Mouse (Mus musculus) forebrain, embryonic 12.5 days (tissue): Measurements from ENCODE around the gene Nos1. TPM values are rescaled to one million over a fixed set of nuclear protein-coding genes. Genes with fewer than 3 reads are reported as not detected.

Experiments
- ATAC-seq: fragments of 200-750 bp; cut with Nextera tagmentation; 2 replicates; pipeline ENCODE4 v1.8.0; 2017; ENCODE audit warnings: moderate TSS enrichment; ENCODE audit not compliant: low FRiP score
- H3K27ac ChIP-seq: fragments of 300-500 bp; sonication (generic); 2 replicates; pipeline ENCODE4 v1.5.1; 2016; ENCODE audit warnings: mild to moderate bottlenecking
- H3K27me3 ChIP-seq: fragments of 300-500 bp; sonication (generic); 2 replicates; pipeline ENCODE4 v1.6.1; 2016; ENCODE audit warnings: mild to moderate bottlenecking
- H3K36me3 ChIP-seq: fragments of 300-500 bp; sonication (generic); replicated peaks from 2 replicates; pipeline ENCODE4 v1.6.1; 2016; ENCODE audit warnings: mild to moderate bottlenecking
- H3K4me1 ChIP-seq: fragments of 300-500 bp; sonication (generic); 2 replicates; pipeline ENCODE4 v1.6.1; 2016
- H3K4me2 ChIP-seq: fragments of 300-500 bp; sonication (generic); 2 replicates; pipeline ENCODE4 v1.6.1; 2016; ENCODE audit warnings: mild to moderate bottlenecking, moderate library complexity
- H3K4me3 ChIP-seq: fragments of 300-500 bp; sonication (generic); replicated peaks from 2 replicates; pipeline ENCODE4 v1.5.1; 2016; ENCODE audit warnings: mild to moderate bottlenecking
- H3K9ac ChIP-seq: fragments of 300-500 bp; sonication (generic); 2 replicates; pipeline ENCODE4 v1.6.1; 2016; ENCODE audit warnings: mild to moderate bottlenecking
- H3K9me3 ChIP-seq: fragments of 300-500 bp; sonication (generic); 2 replicates; pipeline ENCODE4 v1.6.1; 2016
- WGBS: fragments of 180-500 bp; shearing (Covaris S2); methylation state at CpG from one replicate; pipeline ENCODE4 v1.1.7; 2016; 5-methylcytosine and 5-hydroxymethylcytosine counted together
- polyA plus RNA-seq: library from polyadenylated mRNA; unstranded; fragments of >200 nt; fragmentation: Nextera tagmentation; extraction: Ambion mirVana; gene quantifications from 2 replicates; pipeline ENCODE4 v1.2.1, GENCODE M21; 2016

Nos1 gene
- polyA plus RNA-seq, 1 experiment from 2014 or later = 0.28 TPM

DNA sequence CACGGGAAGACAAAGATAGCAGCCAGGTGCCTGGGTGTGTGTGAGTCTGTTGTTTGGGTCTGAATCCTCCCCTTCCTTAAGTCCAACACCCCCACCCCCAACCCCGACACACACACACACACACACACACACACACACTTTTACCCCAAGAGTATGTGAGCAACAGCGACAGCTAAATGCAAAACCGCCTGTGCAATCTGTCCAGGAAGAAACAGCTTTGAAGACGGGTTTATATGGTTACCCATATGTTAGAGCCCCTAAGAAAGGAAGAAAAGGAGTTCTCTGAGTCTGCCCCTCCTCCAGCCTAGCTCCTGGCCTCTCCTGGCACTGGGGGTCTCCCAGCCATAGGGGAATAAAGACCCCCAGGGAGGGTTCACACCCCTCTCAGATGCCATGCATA is 60.2 kb downstream of the Nos1 start:
- H3K36me3 ChIP-seq = no peaks in the 10 kb centered on the region
- H3K9me3 ChIP-seq = no peaks in the 10 kb centered on the region
- H3K9ac ChIP-seq = no peak overlapping the region
- WGBS = 32% methylated on average over 4 of the region's 5 CpGs
- H3K27ac ChIP-seq = no peak overlapping the region
- ATAC-seq = no peak
- H3K27me3 ChIP-seq = peaks cover 84% of the 10 kb centered on the region
- no peak overlapping the region for H3K4me3 ChIP-seq
- H3K4me1 ChIP-seq = peaks cover 22% of the 10 kb centered on the region
- no peak overlapping the region for H3K4me2 ChIP-seq

- no peaks in the 10 kb centered on the region for H3K9me3 ChIP-seq
- peak overlapping the region; percentile 30 for H3K4me3 ChIP-seq
- H3K27ac ChIP-seq = no peak overlapping the region
- peaks cover 22% of the 10 kb centered on the region for H3K4me1 ChIP-seq
- H3K36me3 ChIP-seq = no peaks in the 10 kb centered on the region
- 0 out of 2 replicates have a peak, but pooled peaks have one; percentile 36 for ATAC-seq
- under 1% methylated on average over 44 of the region's 44 CpGs for WGBS
- H3K4me2 ChIP-seq = peak overlapping the region; percentile 56
- H3K27me3 ChIP-seq = peaks cover 84% of the 10 kb centered on the region
- H3K9ac ChIP-seq = no peak overlapping the region
Observed at GRCm38 (mm10) chr5:117841651-117842347, 61.0 kb downstream of the Nos1 start.

DNA sequence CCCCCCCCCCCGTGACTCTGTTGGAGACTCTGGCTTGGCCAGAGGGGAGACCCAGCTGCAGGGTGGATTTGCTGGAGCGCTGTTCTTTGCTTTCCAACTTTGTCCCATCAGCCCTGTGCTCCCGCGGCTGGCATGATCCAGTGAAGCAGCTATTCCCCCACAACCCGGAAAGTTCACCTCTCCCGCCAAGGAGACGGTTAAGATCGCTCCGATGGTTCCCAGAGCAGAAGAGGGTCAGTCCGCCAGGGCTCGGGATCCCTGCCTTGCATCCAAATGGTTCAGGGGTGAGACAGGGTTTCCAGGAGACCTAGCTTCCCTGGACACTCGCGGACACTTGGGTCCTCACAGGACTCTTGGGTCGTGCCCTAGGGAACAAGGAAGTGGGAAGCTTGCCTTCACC is 61.9 kb downstream of the Nos1 start:
- Histone ChIP-seq H3K9ac (no peak overlapping the region), H3K9me3 (no peaks in the 10 kb centered on the region), H3K36me3 (no peaks in the 10 kb centered on the region), H3K4me2 (no peak overlapping the region), H3K4me3 (peak overlapping the region; percentile 30), H3K4me1 (peaks cover 17% of the 10 kb centered on the region), H3K27me3 (peaks cover 79% of the 10 kb centered on the region), H3K27ac (no peak overlapping the region)
- whole genome bisulfite sequencing = 3% methylated on average over 14 of the region's 14 CpGs
- no peak for ATAC-seq

DNA sequence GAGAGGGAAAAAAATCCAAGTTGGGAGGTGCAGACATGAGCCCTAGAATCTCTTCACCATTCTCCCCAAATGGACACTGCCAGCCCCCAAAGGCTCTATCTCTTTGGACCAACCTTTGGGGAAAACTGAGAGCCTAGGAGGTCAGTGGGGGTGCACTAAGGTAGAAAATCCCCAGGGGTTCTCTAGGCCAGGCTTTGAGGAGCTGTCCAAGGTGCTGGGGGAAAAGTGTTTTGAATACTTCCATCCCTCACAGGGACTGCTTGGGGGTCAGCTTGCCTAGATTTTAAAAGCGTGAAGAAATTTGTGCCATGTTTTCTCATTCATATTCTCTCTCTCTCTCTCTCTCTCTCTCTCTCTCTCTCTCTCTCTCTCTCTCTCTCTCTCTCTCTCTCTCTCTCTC is 63.8 kb downstream of the Nos1 start:
- 38% methylated on average over 1 of the region's 1 CpGs for WGBS
- H3K4me3 ChIP-seq = no peak overlapping the region
- no peak overlapping the region for H3K9ac ChIP-seq
- H3K4me1 ChIP-seq = peaks cover 15% of the 10 kb centered on the region
- no peaks in the 10 kb centered on the region for H3K9me3 ChIP-seq
- no peaks in the 10 kb centered on the region for H3K36me3 ChIP-seq
- ATAC-seq = no peak
- peaks cover 61% of the 10 kb centered on the region for H3K27me3 ChIP-seq
- no peak overlapping the region for H3K4me2 ChIP-seq
- no peak overlapping the region for H3K27ac ChIP-seq

DNA sequence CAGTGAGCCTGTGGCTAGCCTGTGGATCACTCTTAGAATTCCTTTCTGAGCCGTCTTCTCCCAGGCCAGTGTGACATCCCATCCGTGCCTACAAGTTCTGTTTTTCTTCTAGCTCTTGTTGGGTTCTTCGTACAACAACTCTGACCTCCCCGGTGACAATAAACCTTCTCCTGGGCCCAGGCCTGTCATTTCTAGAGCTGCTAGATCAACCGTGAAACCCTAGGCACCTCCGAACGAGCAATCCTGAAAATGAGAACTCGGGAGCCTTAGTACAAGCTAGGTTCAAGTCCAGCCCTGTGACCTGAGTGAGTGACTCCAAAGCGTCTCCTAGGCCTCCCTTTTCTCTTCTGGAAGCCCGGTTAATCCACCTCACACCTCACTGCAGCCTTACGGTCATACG is 69.6 kb downstream of the Nos1 start:
- ATAC-seq = no peak
- Histone ChIP-seq H3K9me3 (no peaks in the 10 kb centered on the region), H3K9ac (no peak overlapping the region), H3K4me1 (no peaks in the 10 kb centered on the region), H3K27ac (no peak overlapping the region), H3K4me3 (no peak overlapping the region), H3K27me3 (peaks cover 4% of the 10 kb centered on the region; the same call in 1 of the 2 replicates), H3K36me3 (no peaks in the 10 kb centered on the region), H3K4me2 (no peak overlapping the region)
- 81% methylated on average over 12 of the region's 12 CpGs for WGBS

GRCm38 (mm10) chr5:117853741-117854140 is 72.9 kb downstream of the Nos1 start:
- Histone ChIP-seq H3K36me3 (no peaks in the 10 kb centered on the region), H3K27ac (no peak overlapping the region), H3K4me3 (no peak overlapping the region), H3K9ac (no peak overlapping the region), H3K27me3 (no peaks in the 10 kb centered on the region), H3K4me1 (no peaks in the 10 kb centered on the region), H3K9me3 (no peaks in the 10 kb centered on the region), H3K4me2 (no peak overlapping the region)
- ATAC-seq = no peak
- WGBS = 68% methylated on average over 10 of the region's 10 CpGs

DNA sequence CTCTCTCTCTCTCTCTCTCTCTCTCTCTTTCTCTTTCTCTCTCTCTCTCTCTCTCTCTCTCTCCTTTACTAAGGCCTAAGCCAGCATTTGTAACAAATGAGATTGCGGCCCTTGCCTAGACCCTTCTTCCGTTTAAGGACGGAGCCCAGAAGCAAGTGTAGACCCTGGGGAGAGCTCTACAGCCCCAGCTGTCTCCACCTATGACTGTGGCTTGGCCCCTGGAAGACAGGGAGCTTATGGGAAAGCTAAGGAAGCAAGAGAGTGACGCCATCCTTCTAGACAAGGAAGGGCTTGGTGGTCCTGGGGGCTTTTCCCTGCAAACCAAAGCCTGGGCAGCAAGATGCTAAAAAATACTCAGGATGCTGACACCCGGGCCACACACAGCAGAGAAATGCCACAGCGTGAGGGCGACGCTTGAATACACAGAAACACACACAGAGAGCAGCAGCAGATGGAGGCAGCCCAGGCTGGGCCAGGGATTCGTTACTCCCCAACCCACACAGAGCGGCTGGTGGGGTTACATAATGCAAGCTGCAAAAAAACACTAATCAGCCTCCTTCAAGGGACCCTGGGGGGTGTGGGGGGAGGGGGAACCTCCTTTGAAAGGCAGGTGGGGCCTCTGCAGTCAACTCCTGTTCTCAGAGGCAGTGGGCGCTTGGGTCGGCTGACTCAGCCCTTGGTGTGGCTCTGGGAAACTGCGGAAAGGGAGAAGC is 83.9 kb downstream of the Nos1 start:
- no peaks in the 10 kb centered on the region for H3K36me3 ChIP-seq
- H3K27ac ChIP-seq = peak overlapping the region; percentile 68
- peak; percentile 72; the same call in 1 of the 2 replicates for ATAC-seq
- no peaks in the 10 kb centered on the region for H3K9me3 ChIP-seq
- H3K4me3 ChIP-seq = no peak overlapping the region
- 0 out of 2 replicates have a peak, but pooled peaks cover 6% of the 10 kb centered on the region for H3K27me3 ChIP-seq
- WGBS = 8% methylated on average over 13 of the region's 13 CpGs
- H3K9ac ChIP-seq = peak overlapping the region; percentile 36
- peaks cover 22% of the 10 kb centered on the region for H3K4me1 ChIP-seq
- peak overlapping the region; percentile 6; the same call in 1 of the 2 replicates for H3K4me2 ChIP-seq

DNA sequence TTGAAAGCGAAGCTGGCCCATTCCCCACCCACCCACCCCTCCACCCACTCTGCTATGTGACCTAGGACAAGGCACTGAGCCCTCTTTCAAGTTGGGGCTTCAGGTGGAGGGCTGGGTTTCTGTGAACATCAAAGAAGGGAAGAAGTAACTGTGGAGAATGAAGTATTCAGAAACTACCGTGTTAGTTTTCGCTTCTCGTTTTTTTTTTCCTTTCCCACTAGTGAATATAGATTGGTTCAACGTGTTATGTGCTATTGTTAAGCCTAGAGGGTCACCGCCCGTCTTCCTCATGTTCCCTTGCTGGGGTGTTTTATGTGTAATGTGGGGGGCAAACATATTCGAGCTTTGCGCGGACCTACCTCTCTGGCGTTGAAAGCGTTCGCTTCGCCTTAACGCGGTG is 85.0 kb downstream of the Nos1 start:
- WGBS = 61% methylated on average over 16 of the region's 16 CpGs
- Histone ChIP-seq H3K4me1 (peaks cover 15% of the 10 kb centered on the region), H3K4me2 (no peak overlapping the region), H3K27me3 (0 out of 2 replicates have a peak, but pooled peaks cover 6% of the 10 kb centered on the region), H3K9me3 (no peaks in the 10 kb centered on the region), H3K9ac (no peak overlapping the region), H3K36me3 (no peaks in the 10 kb centered on the region), H3K4me3 (no peak overlapping the region), H3K27ac (no peak overlapping the region)
- no peak for ATAC-seq

- Histone ChIP-seq H3K9ac (no peak overlapping the region), H3K4me1 (no peaks in the 10 kb centered on the region), H3K4me2 (no peak overlapping the region), H3K9me3 (no peaks in the 10 kb centered on the region), H3K27me3 (0 out of 2 replicates have a peak, but pooled peaks cover 5% of the 10 kb centered on the region), H3K36me3 (no peaks in the 10 kb centered on the region), H3K4me3 (no peak overlapping the region), H3K27ac (no peak overlapping the region)
- ATAC-seq = no peak
- 71% methylated on average over 1 of the region's 1 CpGs for WGBS
Observed at GRCm38 (mm10) chr5:117871614-117872013, 90.8 kb downstream of the Nos1 start.

- ATAC-seq = no peak
- Histone ChIP-seq H3K9me3 (no peaks in the 10 kb centered on the region), H3K4me3 (no peak overlapping the region), H3K27me3 (0 out of 2 replicates have a peak, but pooled peaks cover 5% of the 10 kb centered on the region), H3K4me1 (no peaks in the 10 kb centered on the region), H3K4me2 (no peak overlapping the region), H3K9ac (no peak overlapping the region), H3K36me3 (no peaks in the 10 kb centered on the region), H3K27ac (no peak overlapping the region)
- WGBS = 89% methylated on average over 8 of the region's 8 CpGs
Observed at GRCm38 (mm10) chr5:117873807-117874206, 93.0 kb downstream of the Nos1 start.

DNA sequence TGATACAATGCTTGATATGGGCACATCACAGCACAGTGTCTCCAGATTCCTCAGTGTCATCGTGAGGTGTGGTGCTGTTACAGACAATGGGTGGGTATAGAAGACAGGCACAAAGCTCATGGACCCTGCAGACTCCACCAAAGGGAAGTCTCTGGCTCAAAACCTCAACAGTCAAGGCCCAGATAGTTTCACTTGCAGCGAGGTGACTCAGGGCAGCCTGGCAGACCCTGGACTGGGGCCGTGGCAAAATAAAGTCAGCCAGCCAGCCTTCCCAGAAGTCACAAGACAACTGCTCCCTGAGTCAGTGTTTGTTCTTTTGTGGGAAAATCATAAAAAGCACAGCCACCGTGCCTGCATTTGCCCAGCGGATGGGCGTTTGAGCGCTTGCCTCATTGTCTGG is 93.4 kb downstream of the Nos1 start:
- H3K36me3 ChIP-seq = no peaks in the 10 kb centered on the region
- H3K27ac ChIP-seq = no peak overlapping the region
- no peak overlapping the region for H3K4me2 ChIP-seq
- no peak overlapping the region for H3K9ac ChIP-seq
- WGBS = 76% methylated on average over 7 of the region's 7 CpGs
- no peak overlapping the region for H3K4me3 ChIP-seq
- no peak for ATAC-seq
- 0 out of 2 replicates have a peak, but pooled peaks cover 5% of the 10 kb centered on the region for H3K27me3 ChIP-seq
- no peaks in the 10 kb centered on the region for H3K9me3 ChIP-seq
- no peaks in the 10 kb centered on the region for H3K4me1 ChIP-seq

- 45% methylated on average over 14 of the region's 14 CpGs for WGBS
- Histone ChIP-seq H3K4me3 (no peak overlapping the region), H3K27ac (no peak overlapping the region), H3K9me3 (0 out of 2 replicates have a peak, but pooled peaks cover 3% of the 10 kb centered on the region), H3K9ac (no peak overlapping the region), H3K36me3 (no peaks in the 10 kb centered on the region), H3K27me3 (no peaks in the 10 kb centered on the region), H3K4me2 (no peak overlapping the region), H3K4me1 (no peaks in the 10 kb centered on the region)
- no peak for ATAC-seq
Observed at GRCm38 (mm10) chr5:117879136-117879535, 98.3 kb downstream of the Nos1 start.
